Mouse (Mus musculus): Measurements from ENCODE around the gene Zkscan14.

- TF ChIP-seq GATA1 (IDR thresholded peaks at IDR 0.05; ENCODE audit: low read length) (no peak), TAL1 (IDR thresholded peaks at IDR 0.05; ENCODE audit: low read length) (no peak)
Measured at GRCm38 (mm10) chr5:145211340-145211739, 9.7 kb upstream of the Zkscan14 start.
